Mouse (Mus musculus) midbrain, embryonic 16.5 days (tissue): ENCODE results near the gene Pon3. TPM values are rescaled to one million over a fixed set of nuclear protein-coding genes. Genes with fewer than 3 reads are reported as not detected.

Source experiments
- ATAC-seq: fragments of 200-750 bp; cut with Nextera tagmentation; 2 replicates; pipeline ENCODE4 v1.8.0; 2017; ENCODE audit warnings: moderate TSS enrichment
- H3K27ac ChIP-seq: fragments of 300-500 bp; sonication (generic); 2 replicates; pipeline ENCODE4 v1.5.1; 2014; ENCODE audit warnings: mild to moderate bottlenecking, low read length, mixed read lengths
- H3K27me3 ChIP-seq: fragments of 300-500 bp; sonication (generic); 2 replicates; pipeline ENCODE4 v1.6.1; 2014; ENCODE audit warnings: low read depth, low read length, mixed read lengths; ENCODE audit not compliant: control insufficient read depth, insufficient read depth
- H3K36me3 ChIP-seq: fragments of 300-500 bp; sonication (generic); 2 replicates; pipeline ENCODE4 v1.6.1; 2014; ENCODE audit warnings: mild to moderate bottlenecking, low read length, moderate library complexity, mixed read lengths; ENCODE audit not compliant: control insufficient read depth, insufficient read depth
- H3K4me1 ChIP-seq: fragments of 300-500 bp; sonication (generic); 2 replicates; pipeline ENCODE4 v1.6.1; 2014; ENCODE audit warnings: mild to moderate bottlenecking, low read length, mixed read lengths; ENCODE audit not compliant: control insufficient read depth, insufficient read depth
- H3K4me2 ChIP-seq: fragments of 300-500 bp; sonication (generic); 2 replicates; pipeline ENCODE4 v1.6.1; 2014; ENCODE audit warnings: mild to moderate bottlenecking, low read length, mixed read lengths
- H3K4me3 ChIP-seq: fragments of 300-500 bp; sonication (generic); 2 replicates; pipeline ENCODE4 v1.5.1; 2014; ENCODE audit warnings: low read depth, mild to moderate bottlenecking, low read length, moderate library complexity, mixed read lengths
- H3K9ac ChIP-seq: fragments of 300-500 bp; sonication (generic); 2 replicates; pipeline ENCODE4 v1.6.1; 2014; ENCODE audit warnings: low read depth, low read length, mixed read lengths
- H3K9me3 ChIP-seq: fragments of 300-500 bp; sonication (generic); replicated peaks from 2 replicates; pipeline ENCODE4 v1.6.1; 2014; ENCODE audit warnings: mild to moderate bottlenecking, low read length, mixed read lengths; ENCODE audit not compliant: control insufficient read depth, poor library complexity, severe bottlenecking
- WGBS: fragments of 180-500 bp; shearing (Covaris S2); extraction: QIAGEN DNeasy Blood & Tissue Kit; methylation state at CpG from one replicate; pipeline ENCODE4 v1.1.7; 2014; 5-methylcytosine and 5-hydroxymethylcytosine counted together
- polyA plus RNA-seq: library from polyadenylated mRNA; unstranded; fragments of >200 nt; fragmentation: Nextera tagmentation; extraction: Ambion mirVana; gene quantifications from 2 replicates; pipeline ENCODE4 v1.2.1, GENCODE M21; 2015

The Pon3 gene
- polyA plus RNA-seq, 1 experiment from 2014 or later = 3.6 TPM

DNA sequence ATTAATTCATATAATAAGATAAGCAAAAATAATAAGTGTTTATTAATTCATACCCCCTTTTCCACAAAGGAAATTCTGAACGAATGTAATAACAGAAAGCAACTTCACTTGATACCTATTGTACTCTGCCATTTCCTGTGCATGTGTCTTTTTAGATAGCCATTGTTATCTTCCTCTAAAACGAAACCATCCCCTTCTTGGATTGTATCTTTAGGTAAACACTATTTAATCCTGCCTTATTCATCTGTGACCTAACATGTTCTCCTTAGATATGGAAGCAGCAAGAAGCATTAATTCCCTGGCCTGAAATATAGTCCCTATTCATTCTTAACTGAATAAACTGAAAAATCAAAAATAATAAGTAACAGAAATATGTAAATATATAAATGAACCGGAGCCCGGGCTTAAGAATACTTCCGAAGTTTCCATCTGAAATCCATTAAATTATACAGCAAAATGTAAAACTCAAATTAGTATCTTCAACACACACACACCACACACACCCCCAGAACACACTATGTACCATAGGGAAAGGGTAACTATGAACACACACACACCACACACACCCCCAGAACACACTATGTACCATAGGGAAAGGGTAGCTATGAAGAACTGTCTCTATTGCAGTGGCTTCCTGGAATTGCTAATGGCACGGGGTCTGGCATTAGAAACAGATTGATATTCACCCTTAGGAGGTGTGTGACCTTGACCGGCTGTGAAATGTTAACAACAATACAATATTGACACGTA, 7.3 kb upstream of the Pon3 start:
- no peaks in the 10 kb centered on the region for H3K9me3 ChIP-seq
- no peak overlapping the region for H3K9ac ChIP-seq
- H3K4me2 ChIP-seq = no peak overlapping the region
- 78% methylated on average over 8 of the region's 8 CpGs for WGBS
- H3K27ac ChIP-seq = no peak overlapping the region
- no peak overlapping the region for H3K4me3 ChIP-seq
- no peaks in the 10 kb centered on the region for H3K27me3 ChIP-seq
- H3K36me3 ChIP-seq = no peaks in the 10 kb centered on the region
- no peaks in the 10 kb centered on the region for H3K4me1 ChIP-seq
- ATAC-seq = no peak

DNA sequence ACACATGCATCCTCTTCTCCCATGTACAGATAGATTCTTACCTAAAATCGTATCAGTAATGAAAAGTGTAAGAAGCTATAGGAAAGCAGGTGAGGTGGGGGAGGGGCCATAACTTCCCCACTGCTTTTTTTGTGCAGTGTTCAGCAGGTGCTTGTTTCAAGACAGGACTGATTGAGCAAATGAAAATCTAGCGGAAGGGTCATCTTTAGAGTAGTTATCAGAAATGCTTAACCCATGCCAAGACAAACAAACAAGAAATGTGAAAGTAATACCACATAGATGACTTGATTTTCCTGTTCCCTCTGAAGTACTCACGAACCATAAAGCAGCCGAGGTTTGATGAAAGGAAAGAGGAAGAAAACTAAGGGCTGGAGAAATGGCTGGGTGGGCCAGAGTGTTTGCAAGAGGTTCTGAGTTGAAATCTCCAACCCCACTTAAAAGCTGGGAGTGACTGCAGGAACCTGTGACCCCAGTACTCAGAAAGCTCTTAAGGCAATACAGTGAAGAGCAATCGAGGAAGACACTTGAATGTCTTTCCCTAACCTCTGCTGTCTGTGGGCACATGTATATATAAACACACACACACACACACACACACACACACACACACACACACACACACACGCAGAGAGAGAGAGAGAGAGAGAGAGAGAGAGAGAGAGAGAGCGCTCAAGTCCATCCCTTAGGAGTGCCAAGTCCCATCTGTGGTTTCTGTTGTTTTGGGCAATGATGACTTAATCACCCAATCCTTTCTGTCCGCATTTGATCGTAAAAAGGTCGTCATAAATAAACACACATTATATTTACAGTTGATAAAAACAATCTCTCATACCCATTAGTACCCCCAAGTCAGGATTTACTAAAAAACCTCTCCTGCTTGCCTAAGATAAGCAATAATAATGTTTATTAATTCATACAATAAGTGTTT, 6.5 kb upstream of the Pon3 start:
- no peak for ATAC-seq
- 79% methylated on average over 9 of the region's 10 CpGs for WGBS
- no peak overlapping the region for H3K9ac ChIP-seq

DNA sequence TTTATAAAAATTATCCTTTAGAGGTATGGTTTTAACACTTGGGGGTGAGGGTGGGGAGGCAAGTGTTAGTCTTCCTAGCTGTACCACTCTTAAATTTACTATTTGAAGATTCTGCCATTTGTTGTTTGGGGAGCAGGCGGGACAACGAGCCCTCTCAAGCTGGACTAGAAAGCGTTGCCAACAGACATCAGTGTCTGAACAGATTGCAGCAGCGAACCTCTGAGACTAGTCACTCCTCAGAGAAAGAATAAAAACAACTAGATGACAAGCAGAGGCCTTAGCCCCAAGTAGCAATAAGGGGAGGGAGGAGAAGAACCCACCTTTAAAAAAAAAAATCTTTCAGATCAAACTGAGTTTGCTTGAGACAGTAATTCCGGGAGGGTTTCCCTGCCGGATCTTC, 795 bp downstream of the Pon3 start:
- 70% methylated on average over 6 of the region's 6 CpGs for WGBS
- Histone ChIP-seq H3K9me3 (no peaks in the 10 kb centered on the region), H3K4me3 (no peak overlapping the region), H3K27ac (no peak overlapping the region), H3K36me3 (no peaks in the 10 kb centered on the region), H3K4me1 (no peaks in the 10 kb centered on the region), H3K27me3 (no peaks in the 10 kb centered on the region), H3K9ac (no peak overlapping the region), H3K4me2 (no peak overlapping the region; the same call in 1 of the 2 replicates)
- no peak for ATAC-seq

More for the DNA sequence above, 6.5 kb upstream of the Pon3 start:
- Histone ChIP-seq H3K27ac (no peak overlapping the region), H3K9me3 (no peaks in the 10 kb centered on the region), H3K4me1 (no peaks in the 10 kb centered on the region), H3K4me2 (no peak overlapping the region), H3K4me3 (no peak overlapping the region), H3K36me3 (no peaks in the 10 kb centered on the region), H3K27me3 (no peaks in the 10 kb centered on the region)

DNA sequence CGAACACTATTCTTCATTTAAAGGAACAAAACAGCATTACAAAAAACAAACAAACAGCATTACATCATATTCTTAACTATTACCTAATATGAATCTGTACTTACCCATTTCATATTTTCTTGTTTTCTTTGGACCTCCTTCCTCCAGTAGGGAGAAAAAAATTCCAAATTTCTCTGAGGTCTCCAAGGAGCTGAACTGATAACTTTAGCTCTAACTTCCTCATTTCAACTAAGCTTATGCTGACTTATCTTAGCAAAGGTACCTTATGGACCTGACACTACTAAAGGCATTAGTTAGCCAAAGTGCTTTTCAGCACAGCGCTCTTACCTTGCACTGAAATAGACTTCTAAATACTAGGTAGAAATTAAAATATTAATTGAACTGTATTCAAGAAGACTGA, 1.2 kb downstream of the Pon3 start:
- Histone ChIP-seq H3K36me3 (no peaks in the 10 kb centered on the region), H3K4me3 (no peak overlapping the region), H3K4me1 (no peaks in the 10 kb centered on the region), H3K4me2 (no peak overlapping the region), H3K9ac (no peak overlapping the region), H3K9me3 (no peaks in the 10 kb centered on the region), H3K27me3 (no peaks in the 10 kb centered on the region), H3K27ac (no peak overlapping the region)
- 96% methylated on average over 2 of the region's 2 CpGs for whole genome bisulfite sequencing
- no peak for ATAC-seq

DNA sequence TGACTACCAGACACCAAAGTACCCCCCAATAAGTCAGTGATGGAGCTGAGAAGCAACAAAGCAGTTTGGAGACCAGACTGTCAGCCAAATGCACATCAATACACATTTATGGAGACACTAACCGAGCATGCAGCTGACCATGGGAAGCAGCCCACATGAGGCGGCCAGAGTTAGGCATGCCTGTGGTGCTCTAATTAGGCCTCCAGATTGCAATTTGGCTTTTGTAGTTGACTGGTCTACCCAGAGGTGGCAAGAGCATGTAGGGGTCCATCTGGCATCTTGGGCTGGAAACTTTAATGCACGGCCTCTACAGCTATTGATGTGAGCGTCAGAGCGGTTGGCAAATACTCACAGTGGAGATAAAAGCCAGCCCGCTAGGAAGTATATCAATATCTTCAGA, 10.2 kb downstream of the Pon3 start:
- Histone ChIP-seq H3K27me3 (no peaks in the 10 kb centered on the region), H3K27ac (no peak overlapping the region), H3K4me1 (no peaks in the 10 kb centered on the region), H3K4me3 (no peak overlapping the region), H3K9me3 (no peaks in the 10 kb centered on the region), H3K36me3 (no peaks in the 10 kb centered on the region), H3K4me2 (no peak overlapping the region), H3K9ac (no peak overlapping the region)
- no peak for ATAC-seq
- 83% methylated on average over 6 of the region's 6 CpGs for WGBS

DNA sequence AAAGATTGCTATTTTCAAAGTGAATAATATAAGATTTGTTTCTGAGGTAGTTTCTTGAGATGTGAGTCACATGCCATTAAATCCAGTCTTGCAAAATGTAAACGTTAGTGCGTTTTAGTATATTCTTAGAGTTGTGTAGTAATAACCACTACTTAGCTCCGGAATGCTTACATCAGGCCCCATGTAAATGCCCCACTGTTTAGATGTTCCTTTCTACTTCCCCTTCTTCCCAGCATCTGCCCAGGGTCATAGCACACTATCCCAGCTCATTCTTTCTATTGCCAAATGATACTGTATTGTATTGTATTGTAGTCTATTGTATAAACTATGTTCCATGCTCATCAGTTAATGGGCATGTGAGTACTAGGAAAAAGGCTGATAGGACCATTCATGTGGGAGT, 17.3 kb downstream of the Pon3 start:
- Histone ChIP-seq H3K4me3 (no peak overlapping the region), H3K9ac (no peak overlapping the region), H3K27me3 (no peaks in the 10 kb centered on the region), H3K9me3 (no peaks in the 10 kb centered on the region), H3K36me3 (no peaks in the 10 kb centered on the region), H3K4me2 (no peak overlapping the region), H3K27ac (no peak overlapping the region), H3K4me1 (no peaks in the 10 kb centered on the region)
- 96% methylated on average over 3 of the region's 3 CpGs for WGBS
- ATAC-seq = no peak

DNA sequence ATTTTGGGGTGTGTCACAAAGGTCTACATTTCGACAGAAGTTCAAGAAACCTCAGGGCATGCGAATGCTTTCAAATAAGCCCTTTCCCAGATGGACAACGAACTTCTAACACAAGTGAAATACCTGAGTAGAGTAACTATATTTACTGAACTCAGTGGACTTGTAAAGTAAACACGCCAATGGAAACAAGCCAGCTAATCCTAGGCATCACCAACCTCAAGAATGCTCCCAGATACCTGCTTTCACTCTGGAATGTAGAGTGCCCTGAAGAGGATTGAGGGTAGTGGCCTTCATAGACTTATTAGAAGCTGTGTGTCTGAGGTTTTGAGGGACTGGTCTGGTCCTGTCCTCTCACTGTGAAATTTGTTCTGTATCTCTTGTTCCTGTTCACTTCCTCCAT, 18.6 kb downstream of the Pon3 start:
- no peaks in the 10 kb centered on the region for H3K27me3 ChIP-seq
- no peaks in the 10 kb centered on the region for H3K4me1 ChIP-seq
- no peaks in the 10 kb centered on the region for H3K36me3 ChIP-seq
- no peaks in the 10 kb centered on the region for H3K9me3 ChIP-seq
- no peak for ATAC-seq
- H3K27ac ChIP-seq = no peak overlapping the region
- H3K4me3 ChIP-seq = no peak overlapping the region
- H3K4me2 ChIP-seq = no peak overlapping the region
- H3K9ac ChIP-seq = no peak overlapping the region
- WGBS = 94% methylated on average over 4 of the region's 4 CpGs

DNA sequence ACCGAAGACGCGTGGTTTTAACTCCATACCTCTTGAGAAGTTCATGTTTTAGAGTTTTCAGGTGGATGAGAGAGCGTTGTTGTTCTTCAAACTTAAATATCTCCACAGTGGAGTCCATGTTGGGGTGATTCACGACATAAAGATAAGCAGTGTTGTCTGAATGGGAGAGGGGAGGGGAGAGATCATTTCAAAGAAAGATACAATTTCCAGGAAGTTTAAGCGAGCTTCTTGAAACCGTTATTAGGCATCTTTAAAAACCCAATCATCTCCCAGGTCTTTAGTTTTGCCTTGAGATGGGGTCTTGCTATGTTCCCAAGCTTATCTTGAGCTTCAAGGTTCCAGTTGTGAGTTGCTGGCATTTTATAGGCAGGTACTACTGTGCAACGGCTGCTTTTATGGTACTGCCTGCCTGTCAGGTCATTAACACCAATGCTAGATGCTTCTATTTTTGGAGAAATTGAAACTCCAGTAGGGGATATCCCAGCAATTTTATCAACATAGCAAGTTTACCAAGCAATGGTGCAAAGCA, 19.2 kb downstream of the Pon3 start:
- Histone ChIP-seq H3K36me3 (no peaks in the 10 kb centered on the region), H3K9me3 (no peaks in the 10 kb centered on the region), H3K27me3 (no peaks in the 10 kb centered on the region), H3K4me1 (no peaks in the 10 kb centered on the region), H3K4me2 (no peak overlapping the region), H3K9ac (no peak overlapping the region), H3K4me3 (no peak overlapping the region), H3K27ac (no peak overlapping the region)
- WGBS = 70% methylated on average over 8 of the region's 8 CpGs
- ATAC-seq = no peak

DNA sequence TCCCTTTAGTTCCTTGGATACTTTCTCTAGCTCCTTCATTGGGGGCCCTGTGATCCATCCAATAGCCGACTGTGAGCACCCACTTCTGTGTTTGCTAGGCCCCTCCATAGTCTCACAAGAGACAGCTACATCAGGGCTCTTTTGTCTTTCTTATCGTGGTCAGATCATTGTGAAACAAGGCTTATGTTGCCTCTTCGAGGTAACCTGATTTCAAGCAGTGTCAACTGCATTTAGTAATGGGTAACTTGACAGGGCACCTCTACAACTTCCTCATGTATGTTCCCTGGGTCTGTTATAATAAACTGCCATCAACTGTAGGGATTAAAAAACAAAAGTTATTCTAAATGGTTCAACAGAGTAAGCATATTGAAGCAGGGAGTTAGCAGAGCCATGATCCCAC, 21.5 kb downstream of the Pon3 start:
- H3K9ac ChIP-seq = no peak overlapping the region
- H3K4me2 ChIP-seq = no peak overlapping the region
- no peak overlapping the region for H3K4me3 ChIP-seq
- H3K27ac ChIP-seq = no peak overlapping the region
- no peaks in the 10 kb centered on the region for H3K36me3 ChIP-seq
- no peaks in the 10 kb centered on the region for H3K4me1 ChIP-seq
- ATAC-seq = no peak
- H3K27me3 ChIP-seq = no peaks in the 10 kb centered on the region
- no peaks in the 10 kb centered on the region for H3K9me3 ChIP-seq
- 68% methylated on average over 3 of the region's 3 CpGs for WGBS
